Mouse (Mus musculus): ENCODE results near the gene Cage1. TPM values are rescaled to one million over a fixed set of nuclear protein-coding genes. Genes with fewer than 3 reads are reported as not detected.
A peak's percentile ranks its signal among the peaks of the same experiment; 100 is the strongest.

The Cage1 gene
- polyA plus RNA-seq (2015; fragmentation: Nextera tagmentation; extraction: Ambion mirVana), result 1.6 and 1.7 TPM in 2 replicates

- H3K27me3 ChIP-seq, result no peaks in the 10 kb centered on the region
- under 1% methylated on average over 47 of the region's 47 CpGs for WGBS
- H3K36me3 ChIP-seq, result peaks cover 21% of the 10 kb centered on the region
- peak within 1 kb of the TSS; percentile 94 for H3K4me3 ChIP-seq
- peaks cover 20% of the 10 kb centered on the region for H3K4me1 ChIP-seq
- no peaks in the 10 kb centered on the region for H3K9me3 ChIP-seq
- peak; percentile 98 for ATAC-seq (replicated peaks)
- H3K4me2 ChIP-seq (replicated peaks), result peak within 1 kb of the TSS; percentile 75
- H3K27ac ChIP-seq (replicated peaks), result peak within 1 kb of the TSS; percentile 85
- peak within 1 kb of the TSS; percentile 88 for H3K9ac ChIP-seq (replicated peaks)
These were observed at the start of gene Cage1 for GRCm38 (mm10) chr13:38037044-38037687. Gene Cage1, minus strand, starts transcription at chr13:38037069.

GRCm38 (mm10) chr13:38081161-38081560 is 44.3 kb upstream of the Cage1 start:
- Histone ChIP-seq H3K9me3 (no peaks in the 10 kb centered on the region), H3K36me3 (no peaks in the 10 kb centered on the region), H3K9ac (replicated peaks) (no peak overlapping the region), H3K4me1 (no peaks in the 10 kb centered on the region), H3K27ac (replicated peaks) (no peak overlapping the region), H3K4me2 (replicated peaks) (no peak overlapping the region), H3K4me3 (no peak overlapping the region), H3K27me3 (no peaks in the 10 kb centered on the region)
- WGBS, result 83% methylated on average over 7 of the region's 7 CpGs
- no peak for ATAC-seq (replicated peaks)

- H3K36me3 ChIP-seq, result no peaks in the 10 kb centered on the region
- no peaks in the 10 kb centered on the region for H3K9me3 ChIP-seq
- 84% methylated on average over 14 of the region's 14 CpGs for WGBS
- ATAC-seq (replicated peaks), result no peak
- H3K4me3 ChIP-seq, result no peak overlapping the region
- H3K4me1 ChIP-seq, result no peaks in the 10 kb centered on the region
- no peak overlapping the region for H3K4me2 ChIP-seq (replicated peaks)
- no peak overlapping the region for H3K9ac ChIP-seq (replicated peaks)
- H3K27me3 ChIP-seq, result no peaks in the 10 kb centered on the region
- no peak overlapping the region for H3K27ac ChIP-seq (replicated peaks)
These were observed 43.9 kb upstream of the Cage1 start for GRCm38 (mm10) chr13:38080725-38081124.

- H3K4me2 ChIP-seq (replicated peaks), result no peak overlapping the region
- no peaks in the 10 kb centered on the region for H3K4me1 ChIP-seq
- no peak overlapping the region for H3K9ac ChIP-seq (replicated peaks)
- H3K4me3 ChIP-seq, result no peak overlapping the region
- ATAC-seq (replicated peaks), result no peak
- no peaks in the 10 kb centered on the region for H3K27me3 ChIP-seq
- H3K36me3 ChIP-seq, result no peaks in the 10 kb centered on the region
- H3K9me3 ChIP-seq, result no peaks in the 10 kb centered on the region
- H3K27ac ChIP-seq (replicated peaks), result no peak overlapping the region
- WGBS, result 58% methylated on average over 9 of the region's 9 CpGs
These were observed 43.1 kb upstream of the Cage1 start for GRCm38 (mm10) chr13:38080014-38080413.

GRCm38 (mm10) chr13:38079366-38079765 is 42.5 kb upstream of the Cage1 start:
- WGBS, result 84% methylated on average over 5 of the region's 5 CpGs
- no peak overlapping the region for H3K9ac ChIP-seq (replicated peaks)
- H3K27me3 ChIP-seq, result no peaks in the 10 kb centered on the region
- no peaks in the 10 kb centered on the region for H3K4me1 ChIP-seq
- no peak for ATAC-seq (replicated peaks)
- no peaks in the 10 kb centered on the region for H3K36me3 ChIP-seq
- H3K9me3 ChIP-seq, result no peaks in the 10 kb centered on the region
- H3K4me2 ChIP-seq (replicated peaks), result no peak overlapping the region
- no peak overlapping the region for H3K27ac ChIP-seq (replicated peaks)
- no peak overlapping the region for H3K4me3 ChIP-seq

- H3K4me3 ChIP-seq, result no peak overlapping the region
- 55% methylated on average over 6 of the region's 6 CpGs for WGBS
These were observed 42.0 kb upstream of the Cage1 start for GRCm38 (mm10) chr13:38078836-38079235.

GRCm38 (mm10) chr13:38077113-38077512 is 40.2 kb upstream of the Cage1 start:
- no peak for ATAC-seq (replicated peaks)
- Histone ChIP-seq H3K9ac (replicated peaks) (no peak overlapping the region), H3K27me3 (no peaks in the 10 kb centered on the region), H3K27ac (replicated peaks) (no peak overlapping the region), H3K36me3 (no peaks in the 10 kb centered on the region), H3K9me3 (no peaks in the 10 kb centered on the region), H3K4me2 (replicated peaks) (no peak overlapping the region), H3K4me1 (no peaks in the 10 kb centered on the region), H3K4me3 (no peak overlapping the region)
- 27% methylated on average over 11 of the region's 11 CpGs for WGBS

More at GRCm38 (mm10) chr13:38078836-38079235, 42.0 kb upstream of the Cage1 start:
- Histone ChIP-seq H3K4me2 (replicated peaks) (no peak overlapping the region), H3K27me3 (no peaks in the 10 kb centered on the region), H3K9ac (replicated peaks) (no peak overlapping the region), H3K4me1 (no peaks in the 10 kb centered on the region), H3K27ac (replicated peaks) (no peak overlapping the region), H3K9me3 (no peaks in the 10 kb centered on the region), H3K36me3 (no peaks in the 10 kb centered on the region)
- no peak for ATAC-seq (replicated peaks)

- 69% methylated on average over 5 of the region's 5 CpGs for WGBS
- Histone ChIP-seq H3K4me1 (no peaks in the 10 kb centered on the region), H3K4me3 (no peak overlapping the region), H3K4me2 (replicated peaks) (no peak overlapping the region), H3K9me3 (no peaks in the 10 kb centered on the region), H3K27me3 (no peaks in the 10 kb centered on the region), H3K9ac (replicated peaks) (no peak overlapping the region), H3K36me3 (no peaks in the 10 kb centered on the region), H3K27ac (replicated peaks) (no peak overlapping the region)
- no peak for ATAC-seq (replicated peaks)
These were observed 37.5 kb upstream of the Cage1 start for GRCm38 (mm10) chr13:38074404-38074803.

- no peaks in the 10 kb centered on the region for H3K27me3 ChIP-seq
- H3K4me2 ChIP-seq (replicated peaks), result no peak overlapping the region
- H3K27ac ChIP-seq (replicated peaks), result no peak overlapping the region
- no peak overlapping the region for H3K4me3 ChIP-seq
- no peaks in the 10 kb centered on the region for H3K36me3 ChIP-seq
- no peaks in the 10 kb centered on the region for H3K4me1 ChIP-seq
- ATAC-seq (replicated peaks), result no peak
- WGBS, result 89% methylated on average over 18 of the region's 18 CpGs
- H3K9me3 ChIP-seq, result no peaks in the 10 kb centered on the region
- H3K9ac ChIP-seq (replicated peaks), result no peak overlapping the region
These were observed 36.8 kb upstream of the Cage1 start for GRCm38 (mm10) chr13:38073374-38074307.

- Histone ChIP-seq H3K4me1 (no peaks in the 10 kb centered on the region), H3K27ac (replicated peaks) (no peak overlapping the region), H3K4me3 (no peak overlapping the region), H3K9ac (replicated peaks) (no peak overlapping the region), H3K27me3 (no peaks in the 10 kb centered on the region), H3K4me2 (replicated peaks) (no peak overlapping the region), H3K9me3 (no peaks in the 10 kb centered on the region), H3K36me3 (no peaks in the 10 kb centered on the region)
- WGBS, result 66% methylated on average over 4 of the region's 4 CpGs
- no peak for ATAC-seq (replicated peaks)
These were observed 34.1 kb upstream of the Cage1 start for GRCm38 (mm10) chr13:38070945-38071344.

- Histone ChIP-seq H3K27me3 (no peaks in the 10 kb centered on the region), H3K36me3 (peaks cover 28% of the 10 kb centered on the region), H3K9ac (replicated peaks) (no peak overlapping the region), H3K4me1 (no peaks in the 10 kb centered on the region), H3K4me3 (no peak overlapping the region), H3K4me2 (replicated peaks) (no peak overlapping the region), H3K9me3 (no peaks in the 10 kb centered on the region), H3K27ac (replicated peaks) (no peak overlapping the region)
- WGBS, result 77% methylated on average over 11 of the region's 11 CpGs
- ATAC-seq (replicated peaks), result peak; percentile 58; the same call in 1 of the 2 replicates
These were observed 28.2 kb upstream of the Cage1 start for GRCm38 (mm10) chr13:38064854-38065663.

GRCm38 (mm10) chr13:38062678-38063077 is 25.8 kb upstream of the Cage1 start:
- no peaks in the 10 kb centered on the region for H3K27me3 ChIP-seq
- H3K9ac ChIP-seq (replicated peaks), result no peak overlapping the region
- no peaks in the 10 kb centered on the region for H3K9me3 ChIP-seq
- H3K27ac ChIP-seq (replicated peaks), result no peak overlapping the region
- WGBS, result 93% methylated on average over 11 of the region's 11 CpGs
- no peak overlapping the region for H3K4me2 ChIP-seq (replicated peaks)
- no peaks in the 10 kb centered on the region for H3K4me1 ChIP-seq
- peaks cover 49% of the 10 kb centered on the region for H3K36me3 ChIP-seq
- H3K4me3 ChIP-seq, result no peak overlapping the region
- no peak for ATAC-seq (replicated peaks)
